Mouse (Mus musculus) left cerebral cortex, postnatal 4 days (tissue): ENCODE results near the gene Cops3. TPM values are rescaled to one million over a fixed set of nuclear protein-coding genes. Genes with fewer than 3 reads are reported as not detected.

Experiments used
- DNase-seq: peaks from one replicate; pipeline ENCODE4 v3.0.0-alpha.2; 2022
- intact Hi-C: fragments of 180-260 bp; cut with DNase I; formaldehyde crosslinking; loops from one replicate; pipeline ENCODE4 v1.15.1; 2025
- total RNA-seq, 2 experiments: library from RNA; stranded (reverse); gene quantifications; 2 replicates each; pipeline ENCODE4 v1.2.3; 2021

Cops3 gene
- total RNA-seq, 2 experiments from 2014 or later = 83.2 to 87.3 TPM

DNA sequence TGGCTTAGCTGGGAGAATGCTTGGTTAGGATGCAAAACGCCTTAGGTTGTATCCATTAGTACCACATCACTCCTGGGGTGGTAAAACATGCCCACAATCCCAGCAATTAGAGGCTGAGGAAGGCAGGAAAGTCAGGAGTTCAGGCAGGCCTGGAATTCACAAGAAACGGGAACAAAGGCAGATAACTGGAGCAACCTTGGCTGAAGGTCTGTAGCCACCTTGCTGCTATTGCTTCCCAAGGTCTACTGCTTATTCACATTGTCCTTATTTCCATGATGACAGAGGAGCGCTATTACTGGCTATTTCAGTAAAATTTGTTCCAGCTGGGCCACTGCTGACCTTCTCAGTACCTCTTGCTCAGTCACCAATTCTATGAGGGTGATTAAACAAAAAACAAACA, 26.4 kb downstream of the Cops3 start:
- DNase-seq = no peak
- intact Hi-C loops = no loop called here

GRCm38 (mm10) chr11:59811211-59811610, 28.4 kb downstream of the Cops3 start:
- intact Hi-C loops = no loop called here

DNA sequence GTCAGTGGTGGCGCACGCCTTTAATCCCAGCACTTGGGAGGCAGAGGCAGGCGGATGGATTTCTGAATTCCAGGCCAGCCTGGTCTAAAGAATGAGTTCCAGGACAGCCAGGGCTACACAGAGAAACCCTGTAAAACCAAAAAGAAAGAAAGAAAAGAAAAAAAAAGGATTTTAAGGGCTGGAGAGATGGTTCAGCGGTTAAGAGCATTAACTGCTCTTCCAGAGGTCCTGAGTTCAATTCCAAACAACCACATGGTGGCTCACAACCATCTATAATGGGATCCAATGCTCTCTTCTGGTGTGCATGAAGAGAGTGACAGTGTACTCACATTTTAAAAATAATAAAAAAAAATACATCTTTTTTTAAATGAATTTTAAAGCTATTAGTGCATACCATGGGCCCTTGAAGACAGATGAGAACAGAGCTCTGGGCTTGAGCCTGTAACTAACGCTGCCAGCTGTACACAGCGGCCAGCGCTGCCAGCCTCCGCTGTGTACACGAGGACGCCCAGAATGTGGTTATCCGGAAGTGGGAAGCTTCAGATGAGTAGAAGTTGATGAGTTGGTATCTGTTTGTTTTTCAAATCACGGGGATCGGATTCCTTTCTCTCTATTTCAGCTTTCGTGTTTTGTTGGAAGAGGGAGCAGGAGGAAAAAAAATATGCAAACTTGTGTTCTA, 29.0 kb downstream of the Cops3 start:
- intact Hi-C loops = no loop called here
- no peak for DNase-seq

More at GRCm38 (mm10) chr11:59811211-59811610, 28.4 kb downstream of the Cops3 start:
- DNase-seq = no peak

- intact Hi-C loops = no loop called here
These were observed 29.8 kb downstream of the Cops3 start, which contains the start of gene Flcn for GRCm38 (mm10) chr11:59809670-59810474. Gene Flcn (minus strand): TSS chr11:59810016.

DNA sequence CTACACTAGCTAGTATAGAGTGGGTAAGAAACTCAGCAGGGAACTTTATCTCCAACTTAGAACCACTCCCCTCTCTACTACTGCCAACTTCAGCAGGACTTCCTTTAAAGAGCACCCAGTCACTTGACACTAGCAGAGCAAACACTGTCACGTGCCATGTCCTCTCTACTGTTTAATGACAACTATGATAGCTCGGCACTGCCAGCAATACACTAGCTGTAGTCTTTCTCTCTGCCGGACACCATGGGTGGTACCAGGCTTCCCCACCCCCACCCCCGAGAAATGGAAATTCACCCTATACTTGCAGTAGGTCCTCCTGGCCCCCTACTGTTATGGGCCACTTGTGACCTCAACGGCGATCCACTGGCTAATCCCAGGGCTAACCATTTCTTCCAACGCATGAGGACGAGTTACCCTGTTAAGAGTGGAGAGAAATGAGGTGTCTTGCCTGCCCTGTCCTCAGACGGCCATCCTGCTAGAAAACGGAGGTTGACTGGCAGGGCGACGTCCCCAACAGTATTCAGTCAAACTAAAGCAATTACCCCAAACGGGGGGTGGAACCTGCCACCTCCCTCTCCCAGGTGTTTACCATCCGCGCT, 30.5 kb downstream of the Cops3 start:
- intact Hi-C loops = no loop called here
- no peak for DNase-seq

More at GRCm38 (mm10) chr11:59809670-59810474, 29.8 kb downstream of the Cops3 start, which contains the start of gene Flcn:
- DNase-seq = peak; percentile 88

GRCm38 (mm10) chr11:59808170-59808960, 31.3 kb downstream of the Cops3 start:
- no peak for DNase-seq
- intact Hi-C loops = no loop called here

GRCm38 (mm10) chr11:59805656-59806055, 34.0 kb downstream of the Cops3 start:
- intact Hi-C loops = no loop called here
- DNase-seq = no peak

DNA sequence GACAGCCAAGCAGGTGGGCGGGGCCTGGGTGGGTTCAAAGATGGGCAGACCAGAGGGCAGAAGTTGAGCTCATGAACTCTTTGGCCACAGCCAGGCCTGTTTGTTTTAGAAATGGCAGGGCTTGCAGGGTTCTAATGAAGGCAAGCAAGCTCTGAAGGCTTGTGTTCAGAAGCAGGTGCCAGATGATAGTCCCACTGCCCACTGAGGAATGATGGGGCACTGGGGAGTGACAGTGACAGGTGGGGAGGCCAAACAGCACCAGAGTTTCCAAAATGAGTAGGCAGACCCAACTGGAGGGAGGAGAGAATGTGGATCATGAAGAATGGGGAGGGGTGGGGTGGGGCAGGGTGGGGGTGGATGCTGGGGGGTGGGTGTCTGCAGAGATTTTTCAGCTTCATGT, 34.4 kb downstream of the Cops3 start:
- intact Hi-C loops = no loop called here
- no peak for DNase-seq

- peak; percentile 44 for DNase-seq
- intact Hi-C loops = no loop called here
These were observed 35.1 kb downstream of the Cops3 start for GRCm38 (mm10) chr11:59804409-59805110.

DNA sequence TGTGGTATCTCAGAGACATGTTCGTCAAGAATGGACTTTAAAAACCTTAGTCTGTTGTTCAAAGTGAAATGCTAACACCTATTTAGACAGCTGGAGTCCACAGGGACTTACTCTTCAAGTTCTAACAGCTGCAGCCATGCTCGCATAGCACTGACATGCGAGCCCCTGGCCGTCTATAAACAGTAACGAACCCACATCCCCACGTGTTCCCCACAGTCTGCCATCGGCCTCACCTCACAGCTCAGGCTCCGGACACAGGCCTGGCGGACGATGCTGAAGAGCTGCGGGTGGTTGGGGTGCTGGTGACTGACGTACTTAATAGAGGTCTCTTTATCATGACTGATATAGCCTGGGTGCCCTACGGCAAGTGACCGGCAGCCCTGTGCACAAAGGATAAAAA, 36.1 kb downstream of the Cops3 start:
- no peak for DNase-seq
- intact Hi-C loops = no loop called here

DNA sequence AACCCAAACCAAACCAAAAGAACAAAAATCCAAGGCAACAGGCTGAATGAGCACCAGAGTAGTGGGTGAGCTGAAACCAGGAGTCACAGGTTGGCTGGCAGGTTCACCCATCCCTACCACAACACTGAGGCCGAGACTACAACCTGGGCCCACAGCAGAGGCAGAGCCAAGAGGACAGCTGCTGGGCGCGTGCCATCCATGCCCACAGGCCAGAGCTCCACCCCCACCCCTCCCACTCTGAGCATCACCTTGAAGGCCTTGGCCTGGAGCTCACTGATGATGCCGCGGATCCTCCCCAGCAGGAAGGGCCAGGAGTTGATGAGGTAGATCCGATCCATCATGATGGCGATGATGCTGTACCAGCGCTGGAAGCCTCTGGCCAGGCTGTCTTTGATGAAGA, 37.8 kb downstream of the Cops3 start:
- intact Hi-C loops = no loop called here
- no peak for DNase-seq

DNA sequence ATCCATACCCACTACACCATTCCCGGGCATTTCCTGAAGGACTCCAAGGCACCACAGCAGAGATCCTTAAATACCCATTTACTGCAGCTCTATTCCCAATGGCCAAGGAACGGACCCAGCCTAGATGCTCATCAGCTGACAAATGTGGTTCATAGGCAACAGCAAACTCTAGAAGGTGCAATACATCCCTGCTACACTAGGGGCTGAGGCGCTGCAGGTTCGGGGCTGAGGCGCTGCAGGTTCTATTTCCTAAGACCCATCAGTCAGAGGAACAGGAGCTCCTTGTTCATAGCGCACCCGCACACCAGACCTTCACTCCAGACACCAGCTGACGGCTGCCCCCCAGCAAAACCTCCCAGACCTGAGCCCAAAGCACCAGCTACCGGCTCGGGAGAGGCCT, 39.2 kb downstream of the Cops3 start:
- no peak for DNase-seq
- intact Hi-C loops = no loop called here

GRCm38 (mm10) chr11:59793390-59793789, 46.2 kb downstream of the Cops3 start:
- no peak for DNase-seq
- intact Hi-C loops = no loop called here

DNA sequence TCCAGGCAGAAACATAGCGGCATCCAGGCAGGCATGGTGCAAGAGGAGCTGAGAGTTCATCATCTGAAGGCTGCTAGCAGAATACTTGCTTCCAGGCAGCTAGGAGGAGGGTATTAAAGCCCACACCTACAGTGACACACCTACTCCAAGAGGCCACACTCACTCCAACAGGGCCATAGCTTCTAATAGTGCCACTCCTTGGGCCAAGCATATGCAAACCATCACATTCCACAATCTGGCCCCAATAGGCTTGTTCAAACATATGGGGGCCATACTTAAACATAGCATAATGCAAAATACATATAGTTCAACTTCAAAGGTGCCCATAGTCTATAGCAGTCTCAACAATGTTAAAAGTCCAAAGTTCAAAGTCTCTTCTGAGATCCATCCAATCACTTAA, 50.3 kb downstream of the Cops3 start:
- no peak for DNase-seq
- intact Hi-C loops = no loop called here

- DNase-seq = peak; percentile 52
- intact Hi-C loops = no loop called here
These were observed 52.3 kb downstream of the Cops3 start, which contains the start of gene Pld6 for GRCm38 (mm10) chr11:59787199-59787781. Gene Pld6 (minus strand): TSS chr11:59787645.

GRCm38 (mm10) chr11:59786444-59787198, 53.0 kb downstream of the Cops3 start:
- DNase-seq = no peak
- intact Hi-C loops = no loop called here

GRCm38 (mm10) chr11:59783591-59783990, 56.0 kb downstream of the Cops3 start:
- DNase-seq = no peak
- intact Hi-C loops = no loop called here

DNA sequence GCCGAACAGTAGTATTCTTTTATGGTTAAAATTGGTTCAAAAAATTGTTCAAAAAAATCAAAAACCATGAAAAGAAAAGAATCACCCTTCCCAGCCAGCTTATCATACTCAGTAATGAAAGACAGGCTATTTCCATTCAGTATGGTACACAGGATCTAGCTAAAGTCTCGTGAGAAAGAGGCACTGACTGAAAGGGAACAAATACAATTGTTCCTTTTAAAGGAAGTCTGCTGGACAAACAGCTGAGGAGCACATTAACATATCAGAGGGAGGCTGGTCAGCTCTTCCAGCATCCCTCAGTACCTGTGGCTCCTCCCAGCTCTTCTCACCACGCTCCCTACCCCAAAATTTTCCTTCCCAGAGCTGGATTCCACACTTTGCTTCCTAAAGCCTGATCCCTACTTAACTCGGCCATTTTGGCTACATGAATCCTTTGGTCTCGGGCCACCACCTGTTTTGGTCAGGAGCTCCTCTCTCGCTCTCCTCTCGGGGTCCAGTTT, 57.5 kb downstream of the Cops3 start:
- intact Hi-C loops = no loop called here

GRCm38 (mm10) chr11:59780241-59780640, 59.4 kb downstream of the Cops3 start:
- DNase-seq = no peak
- intact Hi-C loops = no loop called here

More for the DNA sequence above, 57.5 kb downstream of the Cops3 start:
- DNase-seq = no peak
